Mouse (Mus musculus): Measurements from ENCODE around the gene Mterf1b. TPM values are rescaled to one million over a fixed set of nuclear protein-coding genes. Genes with fewer than 3 reads are reported as not detected.
"Not testable (repeated sequence)": the region's sequence is repeated elsewhere in the genome, so short reads cannot be mapped to it uniquely, and the experiment has no call there.

Mterf1b gene
- polyA plus RNA-seq, 1 experiment from 2014 or later = 3.0 TPM

DNA sequence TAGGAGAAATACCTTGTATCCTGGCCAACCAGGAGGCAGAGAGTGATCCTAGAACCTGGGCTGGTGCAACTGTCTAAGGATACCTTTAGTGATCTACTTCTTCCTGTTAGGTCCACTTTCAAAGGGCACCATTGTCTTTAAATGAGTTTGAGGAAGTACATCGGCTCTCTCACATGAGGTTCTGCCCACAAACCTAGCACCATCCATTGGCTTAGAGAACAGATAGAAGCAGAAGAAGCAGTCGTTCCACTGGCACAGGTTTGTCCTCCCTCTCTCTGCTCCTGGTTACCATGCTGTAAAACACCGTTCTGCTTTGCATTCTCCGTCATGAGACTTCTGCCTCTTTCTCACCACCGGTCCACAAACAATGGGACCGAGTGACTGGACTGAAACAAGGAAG, 12.8 kb upstream of the Mterf1b start:
- Histone ChIP-seq H3K9ac (no peak overlapping the region), H3K9me3 (ENCODE audit: low read depth, low read length) (no peaks in the 10 kb centered on the region), H3K4me2 (no peak overlapping the region), H3K27ac (ENCODE audit: low read depth) (no peak overlapping the region), H3K27me3 (ENCODE audit: insufficient read depth, low read length) (no peaks in the 10 kb centered on the region), H3K36me3 (ENCODE audit: insufficient read depth) (no peaks in the 10 kb centered on the region), H3K4me3 (ENCODE audit: low read depth, low read length) (no peak overlapping the region), H3K4me1 (ENCODE audit: insufficient read depth) (no peaks in the 10 kb centered on the region)
- WGBS = 83% methylated on average over 6 of the region's 6 CpGs
- TF ChIP-seq CTCF (IDR thresholded peaks at IDR 0.05; ENCODE audit: low read depth) = no peak
- ATAC-seq (ENCODE audit: insufficient read depth) (no peak), DNase-seq (no peak)

DNA sequence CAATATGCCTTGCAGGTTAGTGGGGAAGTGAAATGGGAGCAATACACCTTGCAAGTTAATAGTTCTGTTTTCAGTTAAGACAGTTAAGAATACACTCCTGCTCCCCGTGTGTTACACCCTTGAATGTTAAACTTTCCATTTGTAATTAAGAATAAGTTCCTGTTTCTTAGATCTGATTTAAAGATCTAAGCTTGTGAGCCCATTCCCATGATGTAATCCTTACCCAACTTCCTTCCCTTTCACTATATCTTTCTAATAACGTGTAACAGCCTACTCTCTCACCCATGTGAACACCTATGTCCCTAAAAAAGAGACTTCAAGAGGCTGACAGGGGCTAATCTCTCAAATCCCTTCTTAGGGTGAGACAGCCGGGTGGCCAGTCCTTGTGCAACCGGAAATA, 5.4 kb upstream of the Mterf1b start:
- WGBS = 61% methylated on average over 4 of the region's 4 CpGs
- DNase-seq = no peak

DNA sequence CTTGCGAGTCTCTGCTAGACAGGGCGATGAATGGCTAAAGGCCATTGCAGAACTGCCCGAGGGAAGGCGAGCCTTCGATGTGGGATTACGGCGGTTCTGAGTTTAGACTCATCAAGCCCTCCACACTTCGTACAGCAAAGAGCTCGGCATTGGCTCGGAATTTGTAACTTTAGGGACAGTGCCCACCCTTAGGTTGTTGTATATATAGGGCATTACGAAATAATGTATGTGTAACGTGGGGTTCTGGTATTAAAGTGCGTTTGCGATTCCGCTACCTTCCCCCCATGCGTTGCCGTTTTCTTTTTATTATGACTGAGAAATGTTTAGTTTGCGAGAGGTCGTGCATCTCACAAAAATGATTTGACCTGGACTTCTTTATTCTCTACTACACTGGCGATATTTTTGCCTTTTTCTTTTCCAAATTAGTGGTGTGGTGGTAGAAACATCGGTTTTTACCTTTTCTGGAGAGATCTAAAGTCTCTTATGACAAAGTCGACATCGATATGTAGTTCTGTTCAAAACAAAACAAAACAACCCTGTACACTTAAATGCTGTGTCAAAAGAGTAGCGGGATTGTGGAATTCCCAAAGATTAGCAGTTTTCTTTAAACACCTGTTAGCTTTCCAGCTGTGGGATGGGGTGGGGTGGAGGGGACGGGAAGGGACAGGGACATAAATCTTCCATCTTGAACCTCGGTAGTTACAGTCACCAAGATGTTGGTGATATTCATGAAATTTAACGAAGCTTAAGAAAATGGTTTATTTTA, 497 bp downstream of the Mterf1b start:
- H3K27ac ChIP-seq (ENCODE audit: low read depth); H3K4me1 ChIP-seq (ENCODE audit: insufficient read depth); DNase-seq; H3K27me3 ChIP-seq (ENCODE audit: insufficient read depth, low read length); H3K36me3 ChIP-seq (ENCODE audit: insufficient read depth); ATAC-seq (ENCODE audit: insufficient read depth); H3K9me3 ChIP-seq (ENCODE audit: low read depth, low read length): not testable (repeated sequence)
- Histone ChIP-seq H3K4me2 (peak overlapping the region; percentile 87), H3K4me3 (ENCODE audit: low read depth, low read length) (peak overlapping the region; percentile 45), H3K9ac (peak overlapping the region; percentile 54)
- WGBS = 5% methylated on average over 14 of the region's 27 CpGs

More for the DNA sequence above, 5.4 kb upstream of the Mterf1b start:
- Histone ChIP-seq H3K4me1 (ENCODE audit: insufficient read depth) (no peaks in the 10 kb centered on the region), H3K36me3 (ENCODE audit: insufficient read depth) (no peaks in the 10 kb centered on the region), H3K9ac (no peak overlapping the region), H3K9me3 (ENCODE audit: low read depth, low read length) (no peaks in the 10 kb centered on the region), H3K4me3 (ENCODE audit: low read depth, low read length) (no peak overlapping the region), H3K27ac (ENCODE audit: low read depth) (no peak overlapping the region), H3K4me2 (no peak overlapping the region), H3K27me3 (ENCODE audit: insufficient read depth, low read length) (no peaks in the 10 kb centered on the region)
- TF ChIP-seq CTCF (IDR thresholded peaks at IDR 0.05; ENCODE audit: low read depth) = no peak
- ATAC-seq (ENCODE audit: insufficient read depth) = no peak

DNA sequence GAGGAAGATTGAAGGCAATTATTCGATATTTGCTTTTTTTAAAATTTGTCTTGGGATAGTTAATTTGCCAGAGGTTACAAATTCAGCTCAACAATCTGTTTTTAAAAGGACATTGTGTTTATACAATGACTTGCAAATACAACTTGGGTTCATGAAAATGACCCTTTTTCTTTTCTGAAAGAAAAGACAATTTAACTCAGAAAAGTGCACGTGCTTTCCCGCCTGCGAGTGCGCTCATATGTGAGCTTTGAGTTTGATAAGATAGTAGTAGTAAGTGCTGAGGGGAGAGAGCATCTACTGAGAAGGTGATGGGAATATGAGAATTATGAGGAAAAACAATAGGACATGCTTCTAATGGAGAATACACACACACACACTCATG, 1.1 kb downstream of the Mterf1b start:
- Histone ChIP-seq H3K27ac (ENCODE audit: low read depth) (no peak overlapping the region), H3K4me2 (peak overlapping the region; percentile 87), H3K4me1 (ENCODE audit: insufficient read depth) (no peaks in the 10 kb centered on the region), H3K27me3 (ENCODE audit: insufficient read depth, low read length) (no peaks in the 10 kb centered on the region), H3K9ac (peak overlapping the region; percentile 54; the same call in 1 of the 2 replicates), H3K4me3 (ENCODE audit: low read depth, low read length) (peak overlapping the region; percentile 45; the same call in 1 of the 2 replicates), H3K36me3 (ENCODE audit: insufficient read depth) (no peaks in the 10 kb centered on the region), H3K9me3 (ENCODE audit: low read depth, low read length) (no peaks in the 10 kb centered on the region)
- 57% methylated on average over 5 of the region's 5 CpGs for WGBS
- DNase-seq (no peak), ATAC-seq (ENCODE audit: insufficient read depth) (no peak)
- no peak for TF ChIP-seq CTCF (IDR thresholded peaks at IDR 0.05; ENCODE audit: low read depth)

DNA sequence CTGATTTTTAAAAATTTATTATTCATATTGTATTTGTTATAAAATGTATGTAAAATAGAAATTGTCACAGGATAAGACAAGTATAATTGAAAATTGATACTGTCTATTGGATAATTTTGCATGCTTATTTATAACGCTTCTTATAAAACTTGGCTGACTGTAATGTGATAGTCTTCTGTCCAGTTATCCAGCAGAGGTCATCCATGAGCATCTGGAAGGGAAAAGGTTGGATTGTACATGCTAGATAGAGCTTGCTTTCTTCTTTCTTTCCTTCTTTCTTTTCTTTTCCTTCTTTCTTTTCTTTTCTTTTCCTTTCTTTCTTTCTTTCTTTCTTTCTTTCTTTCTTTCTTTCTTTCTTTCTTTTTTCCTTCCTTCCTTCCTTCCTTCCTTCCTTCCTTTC, 2.0 kb downstream of the Mterf1b start:
- no peak overlapping the region for H3K27ac ChIP-seq (ENCODE audit: low read depth)
- H3K4me1 ChIP-seq (ENCODE audit: insufficient read depth) = no peaks in the 10 kb centered on the region
- no peak overlapping the region for H3K4me3 ChIP-seq (ENCODE audit: low read depth, low read length)
- H3K9ac ChIP-seq = no peak overlapping the region
- H3K4me2 ChIP-seq = no peak overlapping the region
- no peaks in the 10 kb centered on the region for H3K36me3 ChIP-seq (ENCODE audit: insufficient read depth)
- no peak for ATAC-seq (ENCODE audit: insufficient read depth)
- TF ChIP-seq CTCF (IDR thresholded peaks at IDR 0.05; ENCODE audit: low read depth) = peak; percentile 58
- DNase-seq = peak; percentile 72
- H3K9me3 ChIP-seq (ENCODE audit: low read depth, low read length) = no peaks in the 10 kb centered on the region
- 63% methylated on average over 1 of the region's 1 CpGs for WGBS
- no peaks in the 10 kb centered on the region for H3K27me3 ChIP-seq (ENCODE audit: insufficient read depth, low read length)

DNA sequence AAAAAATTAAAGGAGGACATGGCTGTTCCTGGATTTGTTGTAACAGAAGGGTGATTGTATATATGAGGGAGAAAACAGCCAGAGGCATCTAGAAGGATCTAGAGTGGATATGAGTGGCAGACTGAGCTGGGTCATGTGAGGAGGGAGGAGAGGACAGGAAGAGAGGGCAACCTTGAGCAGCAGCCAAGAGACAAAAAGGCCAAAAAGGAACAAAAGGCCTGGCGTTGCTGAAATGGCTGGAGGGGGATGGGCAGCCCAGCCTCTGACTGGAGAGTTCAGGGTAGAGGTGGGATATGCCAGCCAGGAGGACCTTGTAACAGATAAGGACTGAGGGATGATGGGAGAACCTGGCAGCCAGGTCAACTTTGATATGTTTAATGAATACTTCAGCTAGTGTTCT, 2.9 kb downstream of the Mterf1b start:
- Histone ChIP-seq H3K9me3 (ENCODE audit: low read depth, low read length) (no peaks in the 10 kb centered on the region), H3K27me3 (ENCODE audit: insufficient read depth, low read length) (no peaks in the 10 kb centered on the region), H3K4me3 (ENCODE audit: low read depth, low read length) (no peak overlapping the region), H3K36me3 (ENCODE audit: insufficient read depth) (no peaks in the 10 kb centered on the region), H3K4me2 (no peak overlapping the region), H3K27ac (ENCODE audit: low read depth) (no peak overlapping the region), H3K9ac (no peak overlapping the region), H3K4me1 (ENCODE audit: insufficient read depth) (no peaks in the 10 kb centered on the region)
- 56% methylated on average over 1 of the region's 1 CpGs for WGBS
- DNase-seq (no peak), ATAC-seq (ENCODE audit: insufficient read depth) (no peak)
- no peak for TF ChIP-seq CTCF (IDR thresholded peaks at IDR 0.05; ENCODE audit: low read depth)

DNA sequence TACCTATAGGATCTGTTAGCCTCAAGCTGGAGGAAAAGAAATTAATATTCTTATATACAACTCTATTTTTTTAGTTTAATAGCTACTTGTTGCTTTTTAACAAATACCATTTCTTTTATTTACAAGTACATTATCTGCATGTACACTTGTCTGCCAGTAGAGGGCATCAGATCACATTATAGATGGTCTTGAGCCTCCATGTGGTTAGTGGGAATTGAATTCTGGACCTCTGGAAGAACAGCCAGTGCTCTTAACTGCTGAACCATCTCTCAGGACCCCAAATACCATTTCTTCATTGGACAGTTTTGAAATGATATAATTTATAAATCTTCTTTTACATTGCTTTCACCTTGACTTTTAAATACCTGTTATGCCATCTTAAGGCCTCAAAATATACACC, 9.2 kb downstream of the Mterf1b start:
- Histone ChIP-seq H3K4me1 (ENCODE audit: insufficient read depth) (no peaks in the 10 kb centered on the region), H3K27ac (ENCODE audit: low read depth) (no peak overlapping the region), H3K36me3 (ENCODE audit: insufficient read depth) (no peaks in the 10 kb centered on the region), H3K4me2 (no peak overlapping the region), H3K27me3 (ENCODE audit: insufficient read depth, low read length) (no peaks in the 10 kb centered on the region), H3K4me3 (ENCODE audit: low read depth, low read length) (no peak overlapping the region), H3K9me3 (ENCODE audit: low read depth, low read length) (no peaks in the 10 kb centered on the region), H3K9ac (no peak overlapping the region)
- peak; percentile 64 for DNase-seq
- ATAC-seq (ENCODE audit: insufficient read depth) = no peak
- peak; percentile 75 for TF ChIP-seq CTCF (IDR thresholded peaks at IDR 0.05; ENCODE audit: low read depth)

DNA sequence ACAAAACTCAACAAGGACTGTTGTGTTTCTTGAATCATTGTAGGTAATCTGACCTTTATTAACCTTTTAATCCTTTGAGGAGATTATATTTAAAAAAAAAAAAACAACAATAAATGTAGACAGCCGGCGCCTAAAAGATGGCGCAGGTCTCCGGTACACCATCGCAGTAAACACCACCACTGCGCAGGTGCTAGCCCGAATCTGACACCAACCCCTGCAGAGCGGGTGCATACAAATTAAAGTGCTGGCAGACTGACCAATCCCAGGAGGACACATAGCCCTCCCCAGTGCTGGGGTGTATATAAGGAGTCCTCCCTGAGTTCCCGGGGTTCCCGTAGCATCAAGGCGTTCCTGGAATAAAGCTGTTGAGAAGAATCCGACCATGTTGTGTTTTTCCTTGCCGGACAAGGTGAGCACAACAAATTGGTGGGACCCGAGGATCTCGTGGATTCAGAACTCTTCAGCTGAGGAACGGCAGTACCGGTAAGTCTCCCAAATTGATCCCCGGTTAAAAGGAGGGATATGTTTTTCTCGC, 10.2 kb downstream of the Mterf1b start:
- not testable (repeated sequence) for H3K4me1 ChIP-seq (ENCODE audit: insufficient read depth); H3K27me3 ChIP-seq (ENCODE audit: insufficient read depth, low read length); H3K4me3 ChIP-seq (ENCODE audit: low read depth, low read length); ATAC-seq (ENCODE audit: insufficient read depth); H3K9ac ChIP-seq; H3K36me3 ChIP-seq (ENCODE audit: insufficient read depth); H3K27ac ChIP-seq (ENCODE audit: low read depth); H3K4me2 ChIP-seq; DNase-seq; H3K9me3 ChIP-seq (ENCODE audit: low read depth, low read length)
- WGBS = 96% methylated on average over 19 of the region's 19 CpGs

DNA sequence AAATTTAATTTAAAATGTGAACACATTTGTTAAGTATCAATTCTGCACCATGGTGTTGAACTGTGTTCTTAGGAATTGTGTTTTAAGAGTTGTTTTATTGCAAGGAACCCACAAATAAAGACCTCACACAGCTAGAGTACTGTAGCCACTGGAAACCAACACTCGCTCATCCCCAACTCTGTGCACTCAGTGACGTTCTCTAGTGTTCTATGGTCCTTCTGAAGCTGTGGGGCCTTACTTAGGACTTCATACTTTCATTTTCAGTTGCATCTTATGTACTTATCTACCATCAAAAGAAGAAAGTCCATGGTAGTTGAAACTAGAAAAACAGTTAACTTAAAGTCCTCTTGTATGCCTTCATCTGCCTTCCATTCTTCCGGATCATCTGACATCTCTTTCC, 17.9 kb downstream of the Mterf1b start:
- H3K36me3 ChIP-seq (ENCODE audit: insufficient read depth); H3K4me2 ChIP-seq; H3K9me3 ChIP-seq (ENCODE audit: low read depth, low read length); H3K4me1 ChIP-seq (ENCODE audit: insufficient read depth); H3K9ac ChIP-seq; ATAC-seq (ENCODE audit: insufficient read depth); H3K27me3 ChIP-seq (ENCODE audit: insufficient read depth, low read length); H3K4me3 ChIP-seq (ENCODE audit: low read depth, low read length); DNase-seq; H3K27ac ChIP-seq (ENCODE audit: low read depth): not testable (repeated sequence)
- 81% methylated on average over 3 of the region's 3 CpGs for WGBS

Measured in lung, embryonic 14.5 days (tissue).